Mouse (Mus musculus) limb, embryonic 11.5 days (tissue): Measurements from ENCODE around the gene Me1. TPM values are rescaled to one million over a fixed set of nuclear protein-coding genes. Genes with fewer than 3 reads are reported as not detected.

Experiments used
- ATAC-seq: fragments of 200-750 bp; cut with Nextera tagmentation; 2 replicates; pipeline ENCODE4 v1.8.0; 2017; ENCODE audit warnings: low read depth; ENCODE audit not compliant: insufficient number of reproducible peaks, low FRiP score, low TSS enrichment
- DNase-seq: peaks from one replicate; pipeline ENCODE4 v3.0.0-alpha.2; 2015; ENCODE audit warnings: low spot score
- H3K27ac ChIP-seq: fragments of 300-500 bp; sonication (generic); replicated peaks from 2 replicates; pipeline ENCODE4 v1.5.1; 2014; ENCODE audit warnings: low read depth, mild to moderate bottlenecking, low read length
- H3K27me3 ChIP-seq: fragments of 300-500 bp; sonication (generic); 2 replicates; pipeline ENCODE4 v1.6.1; 2014; ENCODE audit warnings: mild to moderate bottlenecking, low read length, mixed read lengths; ENCODE audit not compliant: control insufficient read depth, insufficient read depth
- H3K36me3 ChIP-seq: fragments of 300-500 bp; sonication (generic); 2 replicates; pipeline ENCODE4 v1.6.1; 2014; ENCODE audit warnings: mild to moderate bottlenecking, low read length, moderate library complexity, mixed read lengths; ENCODE audit not compliant: control insufficient read depth, insufficient read depth
- H3K4me1 ChIP-seq: fragments of 300-500 bp; sonication (generic); 2 replicates; pipeline ENCODE4 v1.6.1; 2014; ENCODE audit warnings: low read length, mixed read lengths; ENCODE audit not compliant: control insufficient read depth, insufficient read depth
- H3K4me2 ChIP-seq: fragments of 300-500 bp; sonication (generic); 2 replicates; pipeline ENCODE4 v1.6.1; 2014; ENCODE audit warnings: low read depth, mild to moderate bottlenecking, moderate library complexity; ENCODE audit not compliant: severe bottlenecking
- H3K4me3 ChIP-seq: fragments of 300-500 bp; sonication (generic); 2 replicates; pipeline ENCODE4 v1.5.1; 2014; ENCODE audit warnings: low read depth, low read length
- H3K9ac ChIP-seq: fragments of 300-500 bp; sonication (generic); 2 replicates; pipeline ENCODE4 v1.6.1; 2014; ENCODE audit warnings: mild to moderate bottlenecking, low read length
- H3K9me3 ChIP-seq: fragments of 300-500 bp; sonication (generic); 2 replicates; pipeline ENCODE4 v1.6.1; 2016; ENCODE audit warnings: low read length; ENCODE audit not compliant: control insufficient read depth
- WGBS: fragments of 180-500 bp; shearing (Covaris S2); extraction: QIAGEN DNeasy Blood & Tissue Kit; methylation state at CpG from one replicate; pipeline ENCODE4 v1.1.7; 2014; 5-methylcytosine and 5-hydroxymethylcytosine counted together
- polyA plus RNA-seq: library from polyadenylated mRNA; unstranded; fragments of >200 nt; fragmentation: Nextera tagmentation; extraction: Ambion mirVana; gene quantifications from 2 replicates; pipeline ENCODE4 v1.2.1, GENCODE M21; 2014

Me1 gene
- polyA plus RNA-seq, 1 experiment from 2014 or later = 11.4 TPM

GRCm38 (mm10) chr9:86717119-86717518 is 21.4 kb upstream of the Me1 start:
- Histone ChIP-seq H3K27ac (no peak overlapping the region), H3K4me1 (no peaks in the 10 kb centered on the region), H3K9me3 (no peaks in the 10 kb centered on the region), H3K4me2 (no peak overlapping the region), H3K9ac (no peak overlapping the region), H3K4me3 (no peak overlapping the region), H3K27me3 (no peaks in the 10 kb centered on the region), H3K36me3 (no peaks in the 10 kb centered on the region)
- WGBS = 83% methylated on average over 5 of the region's 5 CpGs
- no peak for DNase-seq
- no peak for ATAC-seq

GRCm38 (mm10) chr9:86716540-86716939 is 20.8 kb upstream of the Me1 start:
- Histone ChIP-seq H3K4me1 (no peaks in the 10 kb centered on the region), H3K4me3 (no peak overlapping the region), H3K4me2 (no peak overlapping the region), H3K36me3 (no peaks in the 10 kb centered on the region), H3K9ac (no peak overlapping the region), H3K27me3 (no peaks in the 10 kb centered on the region), H3K27ac (no peak overlapping the region), H3K9me3 (no peaks in the 10 kb centered on the region)
- 69% methylated on average over 2 of the region's 2 CpGs for WGBS
- DNase-seq (no peak), ATAC-seq (no peak)

GRCm38 (mm10) chr9:86714089-86714488 is 18.3 kb upstream of the Me1 start:
- no peak for ATAC-seq
- Histone ChIP-seq H3K9me3 (no peaks in the 10 kb centered on the region), H3K36me3 (no peaks in the 10 kb centered on the region), H3K27me3 (no peaks in the 10 kb centered on the region), H3K9ac (no peak overlapping the region), H3K4me1 (no peaks in the 10 kb centered on the region), H3K4me2 (no peak overlapping the region), H3K27ac (no peak overlapping the region), H3K4me3 (no peak overlapping the region)
- WGBS = 90% methylated on average over 3 of the region's 3 CpGs
- no peak for DNase-seq

GRCm38 (mm10) chr9:86712648-86713047 is 16.9 kb upstream of the Me1 start:
- Histone ChIP-seq H3K4me2 (no peak overlapping the region), H3K27ac (no peak overlapping the region), H3K27me3 (no peaks in the 10 kb centered on the region), H3K4me1 (no peaks in the 10 kb centered on the region), H3K9me3 (no peaks in the 10 kb centered on the region), H3K36me3 (no peaks in the 10 kb centered on the region), H3K4me3 (no peak overlapping the region), H3K9ac (no peak overlapping the region)
- 52% methylated on average over 2 of the region's 2 CpGs for whole genome bisulfite sequencing
- DNase-seq (no peak), ATAC-seq (no peak)

GRCm38 (mm10) chr9:86710091-86710634 is 14.4 kb upstream of the Me1 start:
- DNase-seq (no peak), ATAC-seq (no peak)
- no peaks in the 10 kb centered on the region for H3K4me1 ChIP-seq
- no peaks in the 10 kb centered on the region for H3K9me3 ChIP-seq
- no peaks in the 10 kb centered on the region for H3K36me3 ChIP-seq
- no peaks in the 10 kb centered on the region for H3K27me3 ChIP-seq
- H3K27ac ChIP-seq = no peak overlapping the region
- 92% methylated on average over 2 of the region's 2 CpGs for WGBS
- H3K4me3 ChIP-seq = no peak overlapping the region
- H3K9ac ChIP-seq = no peak overlapping the region
- H3K4me2 ChIP-seq = no peak overlapping the region

GRCm38 (mm10) chr9:86708921-86709320 is 13.2 kb upstream of the Me1 start:
- no peaks in the 10 kb centered on the region for H3K27me3 ChIP-seq
- H3K9ac ChIP-seq = no peak overlapping the region
- no peaks in the 10 kb centered on the region for H3K9me3 ChIP-seq
- 75% methylated on average over 6 of the region's 6 CpGs for WGBS
- ATAC-seq = no peak
- no peak overlapping the region for H3K27ac ChIP-seq
- H3K4me1 ChIP-seq = no peaks in the 10 kb centered on the region
- H3K4me3 ChIP-seq = no peak overlapping the region
- no peaks in the 10 kb centered on the region for H3K36me3 ChIP-seq
- no peak for DNase-seq
- no peak overlapping the region for H3K4me2 ChIP-seq

- no peak overlapping the region for H3K4me3 ChIP-seq
- H3K36me3 ChIP-seq = no peaks in the 10 kb centered on the region
- H3K27me3 ChIP-seq = no peaks in the 10 kb centered on the region
- no peak for ATAC-seq
- no peaks in the 10 kb centered on the region for H3K9me3 ChIP-seq
- no peak overlapping the region for H3K9ac ChIP-seq
- H3K27ac ChIP-seq = no peak overlapping the region
- H3K4me2 ChIP-seq = no peak overlapping the region
- no peaks in the 10 kb centered on the region for H3K4me1 ChIP-seq
- 80% methylated on average over 1 of the region's 1 CpGs for WGBS
- DNase-seq = no peak
Observed at GRCm38 (mm10) chr9:86707431-86707830, 11.7 kb upstream of the Me1 start.

- Histone ChIP-seq H3K27ac (no peak overlapping the region), H3K4me2 (no peak overlapping the region), H3K4me3 (no peak overlapping the region), H3K27me3 (no peaks in the 10 kb centered on the region), H3K4me1 (no peaks in the 10 kb centered on the region), H3K9me3 (no peaks in the 10 kb centered on the region), H3K36me3 (no peaks in the 10 kb centered on the region), H3K9ac (no peak overlapping the region)
- 21% methylated on average over 2 of the region's 2 CpGs for WGBS
- DNase-seq (no peak), ATAC-seq (no peak)
Observed at GRCm38 (mm10) chr9:86701844-86702243, 6.1 kb upstream of the Me1 start.

GRCm38 (mm10) chr9:86701264-86701663 is 5.5 kb upstream of the Me1 start:
- no peaks in the 10 kb centered on the region for H3K36me3 ChIP-seq
- H3K27me3 ChIP-seq = no peaks in the 10 kb centered on the region
- ATAC-seq = 0 out of 2 replicates have a peak, but pooled peaks have one; percentile 50
- no peak overlapping the region for H3K27ac ChIP-seq
- H3K9ac ChIP-seq = no peak overlapping the region
- no peak overlapping the region for H3K4me2 ChIP-seq
- no peak overlapping the region for H3K4me3 ChIP-seq
- H3K9me3 ChIP-seq = no peaks in the 10 kb centered on the region
- DNase-seq = no peak
- WGBS = 31% methylated on average over 5 of the region's 5 CpGs
- H3K4me1 ChIP-seq = no peaks in the 10 kb centered on the region
